Mouse (Mus musculus) testis, adult 2 months (tissue): ENCODE results near the gene Ttc26. TPM values are rescaled to one million over a fixed set of nuclear protein-coding genes. Genes with fewer than 3 reads are reported as not detected.
"Not testable (repeated sequence)": the region's sequence is repeated elsewhere in the genome, so short reads cannot be mapped to it uniquely, and the experiment has no call there.

Experiments
- H3K27ac ChIP-seq: fragments of 200-500 bp; 2 replicates; pipeline ENCODE4 v1.5.1; 2012; ENCODE audit warnings: low read depth, low read length; ENCODE audit not compliant: control insufficient read depth, insufficient read depth
- H3K27me3 ChIP-seq: fragments of 200-500 bp; 2 replicates; pipeline ENCODE4 v1.6.1; 2012; ENCODE audit warnings: mild to moderate bottlenecking, low read length, moderate library complexity; ENCODE audit not compliant: control insufficient read depth, insufficient read depth
- H3K36me3 ChIP-seq: fragments of 200-500 bp; 2 replicates; pipeline ENCODE4 v1.6.1; 2012; ENCODE audit warnings: mild to moderate bottlenecking, low read length; ENCODE audit not compliant: control insufficient read depth, insufficient read depth
- H3K4me1 ChIP-seq: fragments of 200-500 bp; 2 replicates; pipeline ENCODE4 v1.6.1; 2012; ENCODE audit warnings: low read length; ENCODE audit not compliant: control insufficient read depth, insufficient read depth
- H3K4me3 ChIP-seq: fragments of 200-500 bp; 2 replicates; pipeline ENCODE4 v1.5.1; 2012; ENCODE audit warnings: low read depth, mild to moderate bottlenecking, low read length, moderate library complexity, mixed read lengths; ENCODE audit not compliant: control insufficient read depth
- CTCF ChIP-seq: fragments of 200-500 bp; IDR thresholded peaks from 2 replicates; pipeline ENCODE4 v1.5.1; 2012; ENCODE audit warnings: low read depth, mild to moderate bottlenecking, inconsistent platforms, low read length, moderate library complexity; ENCODE audit not compliant: control insufficient read depth, insufficient read depth, insufficient replicate concordance
- POLR2A ChIP-seq: fragments of 200-500 bp; IDR thresholded peaks from 2 replicates; pipeline ENCODE4 v1.6.1; 2012; ENCODE audit warnings: low read depth, mild to moderate bottlenecking, inconsistent platforms, low read length, moderate library complexity; ENCODE audit not compliant: control insufficient read depth
- polyA plus RNA-seq: library from polyadenylated mRNA; depleted of rRNA; stranded (reverse); fragments of >200 nt; gene quantifications from 2 replicates; pipeline ENCODE4 v1.2.3, GENCODE M21; 2012

Ttc26 gene
- polyA plus RNA-seq, 1 experiment, result 10.9 TPM

DNA sequence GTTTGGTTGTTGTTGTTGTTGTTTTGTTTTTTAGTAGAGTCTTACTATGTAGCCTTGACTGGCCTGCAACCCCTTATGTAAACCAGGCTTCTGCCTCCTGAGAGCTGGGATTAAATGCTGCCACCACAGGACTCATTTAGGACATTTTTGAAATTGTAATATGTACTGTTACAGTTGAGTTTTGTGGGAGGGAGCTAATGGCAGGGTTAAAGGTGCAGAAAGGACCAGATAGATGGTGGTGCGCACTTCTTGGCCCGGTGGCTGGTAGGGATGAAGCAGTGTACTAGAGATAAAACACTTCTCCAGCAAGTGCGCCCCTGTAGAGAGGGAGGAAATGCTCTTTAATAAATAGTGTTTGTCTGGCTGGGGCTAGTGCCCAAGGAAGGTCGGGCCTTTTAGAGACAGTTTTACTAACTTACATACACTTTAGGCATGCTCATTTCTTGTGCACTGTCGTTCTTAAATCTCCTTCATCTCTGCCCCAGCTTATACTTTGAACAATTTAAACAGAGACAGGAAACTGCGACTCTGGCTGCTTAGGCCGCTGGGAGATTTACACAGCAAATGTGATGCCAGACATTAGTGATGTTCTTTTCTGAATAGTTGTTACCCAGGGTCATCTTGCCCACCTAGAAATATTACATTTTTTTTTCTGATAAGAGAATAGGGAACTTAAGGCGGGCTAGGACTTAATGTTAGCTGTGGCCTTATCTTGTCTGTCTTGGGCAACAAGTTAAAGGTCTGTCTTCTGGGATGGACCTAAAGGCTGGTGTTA, 22.8 kb upstream of the Ttc26 start:
- Histone ChIP-seq H3K4me3 (no peak overlapping the region), H3K27me3 (no peaks in the 10 kb centered on the region), H3K4me1 (no peaks in the 10 kb centered on the region; the same call in 1 of the 2 replicates), H3K36me3 (no peaks in the 10 kb centered on the region), H3K27ac (no peak overlapping the region)
- TF ChIP-seq POLR2A (no peak), CTCF (no peak)

DNA sequence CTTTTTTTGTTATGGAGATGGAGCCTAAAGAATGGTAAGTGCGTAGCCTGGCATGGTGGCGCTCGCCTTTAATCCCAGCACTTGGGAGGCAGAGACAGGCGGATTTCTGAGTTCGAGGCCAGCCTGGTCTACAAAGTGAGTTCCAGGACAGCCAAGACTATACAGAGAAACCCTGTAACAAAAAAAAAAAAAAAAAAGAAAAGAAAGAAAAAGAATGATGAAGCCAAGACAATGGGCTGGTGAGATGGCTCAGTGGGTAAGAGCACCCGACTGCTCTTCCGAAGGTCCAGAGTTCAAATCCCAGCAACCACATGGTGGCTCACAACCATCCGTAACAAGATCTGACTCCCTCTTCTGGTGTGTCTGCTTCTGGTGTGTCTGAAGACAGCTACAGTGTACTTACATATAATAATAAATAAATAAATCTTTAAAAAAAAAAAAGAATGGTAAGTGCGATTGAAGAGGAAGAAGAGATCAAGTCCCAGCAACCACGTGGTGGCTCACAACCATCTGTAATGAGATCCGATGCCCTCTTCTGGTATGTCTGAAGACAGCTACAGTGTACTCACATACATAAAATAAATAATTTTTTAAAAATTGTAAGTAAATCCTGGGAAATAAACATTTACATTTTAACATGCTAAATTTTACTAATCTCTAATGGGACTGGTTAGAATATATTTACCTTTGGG, 22.1 kb upstream of the Ttc26 start:
- not testable (repeated sequence) for H3K4me3 ChIP-seq, H3K36me3 ChIP-seq, H3K4me1 ChIP-seq, H3K27ac ChIP-seq, H3K27me3 ChIP-seq

- no peak overlapping the region for H3K27ac ChIP-seq
- no peaks in the 10 kb centered on the region for H3K4me1 ChIP-seq
- H3K27me3 ChIP-seq, result no peaks in the 10 kb centered on the region
- no peaks in the 10 kb centered on the region for H3K36me3 ChIP-seq
- TF ChIP-seq POLR2A, result no peak
- TF ChIP-seq CTCF, result no peak
- H3K4me3 ChIP-seq, result no peak overlapping the region
These were observed 21.4 kb upstream of the Ttc26 start for GRCm38 (mm10) chr6:38359736-38360499.

GRCm38 (mm10) chr6:38361065-38361464, 20.2 kb upstream of the Ttc26 start:
- Histone ChIP-seq H3K27me3 (no peaks in the 10 kb centered on the region), H3K27ac (no peak overlapping the region), H3K4me3 (no peak overlapping the region)

DNA sequence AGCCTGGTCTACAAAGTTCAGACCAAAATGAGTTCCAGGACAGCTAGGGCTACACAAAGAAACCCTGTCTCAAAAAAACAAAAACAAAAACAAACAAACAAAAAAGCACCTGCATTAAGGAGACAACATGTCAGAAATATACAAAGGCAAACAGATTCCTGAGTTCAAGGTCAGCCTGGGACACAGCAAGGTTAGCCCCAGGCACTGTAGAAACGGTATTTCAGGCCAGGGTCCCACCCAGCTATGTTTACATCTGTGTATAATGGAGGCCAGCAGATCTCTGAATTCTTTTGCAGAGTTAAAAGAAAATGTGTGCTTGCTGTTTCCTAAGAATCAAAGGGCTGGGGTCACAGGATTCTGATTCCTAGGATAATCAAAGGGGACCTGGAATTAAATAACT, 19.3 kb upstream of the Ttc26 start:
- Histone ChIP-seq H3K4me1 (no peaks in the 10 kb centered on the region), H3K36me3 (no peaks in the 10 kb centered on the region), H3K27ac (no peak overlapping the region), H3K4me3 (no peak overlapping the region), H3K27me3 (no peaks in the 10 kb centered on the region)
- no peak for TF ChIP-seq CTCF
- no peak for TF ChIP-seq POLR2A

More at GRCm38 (mm10) chr6:38361065-38361464, 20.2 kb upstream of the Ttc26 start:
- H3K4me1 ChIP-seq, result no peaks in the 10 kb centered on the region
- no peak for TF ChIP-seq CTCF
- no peaks in the 10 kb centered on the region for H3K36me3 ChIP-seq

DNA sequence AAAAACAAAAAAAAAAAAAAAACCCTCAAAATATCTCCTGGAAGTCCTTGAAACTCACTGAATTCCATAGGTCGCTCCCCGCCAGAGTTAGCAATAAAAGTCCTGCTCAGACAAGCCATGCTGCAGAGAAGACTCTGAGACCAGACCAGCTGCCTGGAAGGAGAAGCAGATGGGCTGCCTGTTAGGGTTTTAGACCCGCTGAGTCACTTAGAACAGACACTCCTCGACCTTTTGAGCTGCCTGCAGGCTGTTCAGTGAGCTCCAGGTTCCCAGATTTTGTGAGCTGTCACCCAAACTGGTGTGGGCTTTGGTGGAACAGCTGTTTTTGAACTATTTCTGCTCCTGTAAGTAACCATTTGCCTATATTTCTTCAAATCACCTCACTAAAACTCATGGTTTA, 17.9 kb upstream of the Ttc26 start:
- no peaks in the 10 kb centered on the region for H3K27me3 ChIP-seq
- TF ChIP-seq POLR2A, result no peak
- no peak for TF ChIP-seq CTCF
- H3K4me1 ChIP-seq, result no peaks in the 10 kb centered on the region
- no peaks in the 10 kb centered on the region for H3K36me3 ChIP-seq
- no peak overlapping the region for H3K4me3 ChIP-seq
- H3K27ac ChIP-seq, result no peak overlapping the region

DNA sequence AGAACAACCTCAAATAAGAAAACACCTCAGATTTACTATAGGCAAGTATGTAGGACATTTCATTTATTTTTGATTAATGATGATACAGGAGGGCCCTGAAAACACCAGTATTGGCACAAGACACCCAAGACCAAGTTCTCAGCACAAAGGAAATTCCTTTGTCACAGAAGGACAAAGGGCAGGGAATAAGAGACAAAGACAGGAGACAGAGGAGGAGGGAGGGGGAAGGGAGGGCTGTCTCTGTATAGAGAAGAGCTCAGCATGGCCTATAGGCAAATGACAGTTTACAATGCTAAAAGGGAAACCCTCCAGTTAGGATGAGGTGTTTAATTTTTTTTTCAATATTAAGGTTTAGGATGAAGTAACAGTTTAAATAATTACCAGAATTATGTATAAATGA, 17.1 kb upstream of the Ttc26 start:
- no peaks in the 10 kb centered on the region for H3K27me3 ChIP-seq
- TF ChIP-seq CTCF (no peak), POLR2A (no peak)
- no peaks in the 10 kb centered on the region for H3K4me1 ChIP-seq
- no peak overlapping the region for H3K4me3 ChIP-seq
- no peaks in the 10 kb centered on the region for H3K36me3 ChIP-seq
- no peak overlapping the region for H3K27ac ChIP-seq
